Mouse (Mus musculus) megakaryocyte-erythroid progenitor cell, adult 5 weeks (primary cell): ENCODE measurements around the gene Ide. TPM values are rescaled to one million over a fixed set of nuclear protein-coding genes. Genes with fewer than 3 reads are reported as not detected.

Experiments used
- polyA plus RNA-seq: library from polyadenylated mRNA; stranded (reverse); fragments of >175 nt; gene quantifications from 2 replicates; pipeline ENCODE4 v1.2.3, GENCODE M21; 2012

Ide gene
- 8.8 and 10.4 TPM in 2 replicates for polyA plus RNA-seq

DNA sequence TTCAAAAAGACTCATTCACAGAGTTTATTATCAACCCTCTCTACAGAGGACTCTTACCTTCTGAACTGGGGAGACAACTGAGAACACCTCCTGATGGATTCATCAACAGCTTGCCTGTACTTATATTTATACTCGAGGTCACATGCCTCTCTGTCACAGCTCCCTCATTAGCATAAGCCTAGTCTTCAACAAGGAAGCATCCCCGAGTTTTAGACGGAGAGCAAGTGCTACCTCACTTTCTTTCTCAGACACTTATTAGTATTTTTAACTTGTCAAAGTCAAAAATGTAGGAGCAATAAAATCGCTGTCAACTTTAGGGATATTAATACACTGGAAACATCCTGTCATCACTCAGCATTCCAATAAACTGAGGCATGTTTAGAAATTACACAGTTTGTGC, at the start of gene Ide:
Ide (minus strand) TSS at position 101 of the 400 bp plus-strand sequence.

DNA sequence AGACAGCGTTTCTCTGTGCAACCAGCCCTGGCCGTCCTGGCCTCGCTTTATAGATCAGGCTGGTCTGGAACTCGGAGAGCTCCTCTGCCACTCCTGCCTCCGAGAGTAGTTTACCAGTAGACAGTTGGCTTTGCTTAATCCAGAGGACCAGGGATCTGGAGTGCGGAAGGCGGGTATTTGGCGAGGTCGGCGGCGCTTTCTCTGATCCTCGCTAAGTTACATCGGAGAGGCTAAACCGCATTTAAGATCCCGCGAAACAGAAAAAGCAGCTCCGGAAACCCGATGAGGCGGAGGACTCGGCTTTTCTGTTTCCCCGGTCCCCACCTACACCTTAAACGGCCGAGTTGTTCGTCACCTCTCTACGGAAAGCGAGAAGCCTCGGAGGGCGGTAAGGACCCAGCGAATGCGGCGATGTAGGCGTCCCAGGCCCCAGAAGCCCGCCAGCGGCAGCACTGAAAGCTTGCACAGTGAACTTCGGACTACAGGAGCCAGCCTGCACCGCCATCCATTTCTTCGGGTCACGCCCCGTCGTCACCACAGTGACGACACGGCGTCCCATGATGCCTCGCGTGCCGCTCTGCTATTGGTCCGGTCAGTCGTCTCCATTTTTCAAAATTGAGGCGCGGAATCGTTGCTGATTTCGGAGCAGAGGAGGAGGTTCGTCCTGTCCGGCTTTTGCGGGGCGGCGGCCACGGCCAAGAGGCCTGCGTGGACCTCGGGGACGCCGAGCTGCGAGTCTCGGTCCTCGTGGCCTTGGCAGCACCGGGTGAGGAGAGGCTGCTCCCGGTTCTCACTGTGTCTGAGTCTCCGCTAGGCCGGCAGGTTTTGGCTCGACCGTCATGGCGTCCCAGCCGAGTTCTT, 38.3 kb upstream of the Ide start, which contains the start of gene Kif11:
Kif11 (plus strand) TSS at position 649 of the 861 bp plus-strand sequence.

Other genes with a start within 250 kb of the Ide start
- 59.1 and 62.0 TPM in 2 replicates for gene March5, start 130.3 kb downstream of the Ide start, polyA plus RNA-seq
- gene Cpeb3, start 129.3 kb downstream of the Ide start, polyA plus RNA-seq = 3.0 and 4.3 TPM in 2 replicates
- 3.7 and 4.7 TPM in 2 replicates for gene Kif11, start 38.6 kb upstream of the Ide start, polyA plus RNA-seq
- gene Hhex, start 97.0 kb upstream of the Ide start, polyA plus RNA-seq = 148 and 160 TPM in 2 replicates
- gene Exoc6, start 212.6 kb upstream of the Ide start, polyA plus RNA-seq = 18.6 and 20.0 TPM in 2 replicates